ENCODE assay signal across 14 mouse cellular contexts in the genomic region with DNA sequence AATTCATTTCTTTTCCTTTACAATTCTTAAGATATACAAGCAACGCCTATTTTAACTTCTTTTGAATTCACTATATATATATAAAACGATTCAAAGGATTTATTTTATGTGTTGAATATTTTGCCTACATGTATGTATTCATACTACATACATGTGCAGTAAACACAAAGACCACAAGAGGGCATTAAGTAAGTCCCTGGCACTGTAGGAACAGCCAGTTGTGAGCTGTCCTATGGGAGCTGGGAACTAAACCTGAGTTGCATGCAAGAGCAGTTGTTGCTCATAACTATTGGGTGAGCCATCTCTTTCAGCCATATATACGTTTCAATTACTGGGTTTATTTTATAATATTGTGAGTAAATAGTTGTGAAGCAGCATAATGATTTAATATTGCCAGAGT.
DNase-seq lines count a peak whose midpoint lies in the region; ATAC-seq lines count a peak whose summit lies in the region.
"Had no signal": no experiment of that assay in that cellular context is flagged by ENCODE, and none has a peak within 500 bp of the region (broad histone marks: within the 10 kb centered on the region; RNA-seq: fewer than 3 reads in every experiment).

No protein-coding gene starts in this region.

- no peaks in the 10 kb centered on the region for H3K9me3 ChIP-seq in kidney, embryonic 14.5 days (ENCODE audit: control insufficient read depth, low read length)
- H3K9me3 ChIP-seq in neural tube, embryonic 11.5 days (ENCODE audit: control insufficient read depth, low read length) = no peaks in the 10 kb centered on the region
- H3K9me3 ChIP-seq: embryonic facial prominence, embryonic 12.5 days; forebrain, embryonic 15.5 days; lung, embryonic 15.5 days had no signal

- H3K27me3 ChIP-seq in kidney, embryonic 14.5 days (ENCODE audit: control insufficient read depth, insufficient read depth, low read length) = no peaks in the 10 kb centered on the region
- H3K27me3 ChIP-seq in neural tube, embryonic 11.5 days (ENCODE audit: control insufficient read depth, insufficient read depth, low read length) = no peaks in the 10 kb centered on the region
- H3K27me3 ChIP-seq: embryonic facial prominence, embryonic 12.5 days; forebrain, embryonic 15.5 days; lung, embryonic 15.5 days had no signal

- H3K9ac ChIP-seq in kidney, embryonic 14.5 days (ENCODE audit: low read depth, low read length) = no peak overlapping the region
- H3K9ac ChIP-seq in neural tube, embryonic 11.5 days (ENCODE audit: low read length) = no peak overlapping the region
- H3K9ac ChIP-seq: embryonic facial prominence, embryonic 12.5 days; forebrain, embryonic 15.5 days; lung, embryonic 15.5 days had no signal

- DNase-seq in embryo, embryonic 10 days (ENCODE audit: low spot score) = peak; percentile 30
- no peak for DNase-seq in embryo, embryonic 9.5 days (ENCODE audit: extremely low spot score)
- peak; percentile 2 to 4 for DNase-seq in kidney, postnatal 36 days
- DNase-seq in neural tube, embryonic 11.5 days (ENCODE audit: low spot score) = no peak
- DNase-seq in neural tube, embryonic 10.5 days (ENCODE audit: extremely low spot score, low spot score) = no peak
- DNase-seq in ovary, postnatal 36 days (ENCODE audit: low spot score) = no peak
- DNase-seq in heart, postnatal 4 days = no peak
- DNase-seq: adrenal gland, postnatal 14 days; layer of hippocampus, adult 9-11 months; spleen, adult 18-20 months had no signal

- WGBS in kidney, embryonic 14.5 days = 69% methylated on average over 3 of the region's 3 CpGs
- WGBS in neural tube, embryonic 11.5 days = 75% methylated on average over 3 of the region's 3 CpGs

- no peak overlapping the region for H3K27ac ChIP-seq in kidney, embryonic 14.5 days (ENCODE audit: low read depth, low read length)
- no peak overlapping the region for H3K27ac ChIP-seq in neural tube, embryonic 11.5 days (ENCODE audit: low read depth, low read length)
- H3K27ac ChIP-seq: embryonic facial prominence, embryonic 12.5 days; forebrain, embryonic 15.5 days; lung, embryonic 15.5 days had no signal

- H3K4me2 ChIP-seq in kidney, embryonic 14.5 days (replicated peaks; ENCODE audit: low read depth, low read length) = no peak overlapping the region
- no peak overlapping the region for H3K4me2 ChIP-seq in neural tube, embryonic 11.5 days (ENCODE audit: low read depth)
- H3K4me2 ChIP-seq: embryonic facial prominence, embryonic 12.5 days; forebrain, embryonic 15.5 days; lung, embryonic 15.5 days had no signal

- H3K36me3 ChIP-seq in kidney, embryonic 14.5 days (ENCODE audit: control insufficient read depth, insufficient read depth, low read length) = no peaks in the 10 kb centered on the region
- no peaks in the 10 kb centered on the region for H3K36me3 ChIP-seq in neural tube, embryonic 11.5 days (ENCODE audit: control insufficient read depth, insufficient read depth, low read length)
- H3K36me3 ChIP-seq: embryonic facial prominence, embryonic 12.5 days; forebrain, embryonic 15.5 days; lung, embryonic 15.5 days had no signal

- H3K4me1 ChIP-seq in kidney, embryonic 14.5 days (ENCODE audit: control insufficient read depth, insufficient read depth, low read length) = no peaks in the 10 kb centered on the region
- no peaks in the 10 kb centered on the region for H3K4me1 ChIP-seq in neural tube, embryonic 11.5 days (ENCODE audit: control insufficient read depth, insufficient read depth, low read length)
- H3K4me1 ChIP-seq: embryonic facial prominence, embryonic 12.5 days; lung, embryonic 15.5 days had no signal

- no peak overlapping the region for H3K4me3 ChIP-seq in kidney, embryonic 14.5 days (ENCODE audit: low read length)
- no peak overlapping the region for H3K4me3 ChIP-seq in neural tube, embryonic 11.5 days (ENCODE audit: low read depth, low read length)
- H3K4me3 ChIP-seq: embryonic facial prominence, embryonic 12.5 days; forebrain, embryonic 15.5 days; lung, embryonic 15.5 days had no signal

- no peak for ATAC-seq in kidney, embryonic 14.5 days (ENCODE audit: low FRiP score, low TSS enrichment)
- ATAC-seq in neural tube, embryonic 11.5 days (ENCODE audit: insufficient read depth, low FRiP score, low TSS enrichment) = peak; percentile 57; the same call in 1 of the 2 replicates
- ATAC-seq: forebrain, embryonic 15.5 days had no signal

Comparison
In these comparisons a context has a peak if more than half of its experiments do, and no peak if none do; other contexts are left out.
1. DNase-seq: peak in embryo, embryonic 10 days (single experiment) and kidney, postnatal 36 days (2 of 2); none in embryo, embryonic 9.5 days (single experiment), neural tube, embryonic 11.5 days (single experiment), neural tube, embryonic 10.5 days (single experiment), ovary, postnatal 36 days (single experiment) and heart, postnatal 4 days (single experiment).